Mouse (Mus musculus): Measurements from ENCODE around the gene Inha. TPM values are rescaled to one million over a fixed set of nuclear protein-coding genes. Genes with fewer than 3 reads are reported as not detected.
A peak's percentile ranks its signal among the peaks of the same experiment; 100 is the strongest.

Gene Inha
- total RNA-seq, 2 experiments from 2014 or later, result 15.3 to 16.5 TPM

DNA sequence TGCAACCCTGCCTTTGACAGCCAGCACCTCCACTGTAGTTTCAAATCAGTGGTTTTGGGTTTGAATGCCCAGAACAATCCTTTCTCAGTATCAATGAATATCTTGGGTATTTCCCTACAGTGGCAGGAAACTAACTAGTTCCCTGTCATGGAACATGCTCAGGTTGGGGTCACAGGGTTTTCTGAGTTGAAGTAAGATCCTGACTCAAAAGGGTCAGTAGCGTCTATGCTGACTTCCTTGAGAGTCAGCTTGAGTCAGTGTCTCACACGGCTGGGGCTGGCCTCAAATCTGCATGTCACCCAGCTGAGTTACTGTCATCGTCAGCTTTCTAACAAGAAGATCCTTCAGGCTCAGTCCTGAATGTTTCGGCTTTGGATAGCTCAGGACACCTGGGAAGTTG, 8.0 kb upstream of the Inha start:
- TF ChIP-seq CTCF (conservative IDR thresholded peaks at IDR 0.05), result no peak
- Histone ChIP-seq H3K4me3 (no peak overlapping the region), H3K27ac (no peak overlapping the region)
- DNase-seq (ENCODE audit: low spot score in 2 of 2), result no peak

DNA sequence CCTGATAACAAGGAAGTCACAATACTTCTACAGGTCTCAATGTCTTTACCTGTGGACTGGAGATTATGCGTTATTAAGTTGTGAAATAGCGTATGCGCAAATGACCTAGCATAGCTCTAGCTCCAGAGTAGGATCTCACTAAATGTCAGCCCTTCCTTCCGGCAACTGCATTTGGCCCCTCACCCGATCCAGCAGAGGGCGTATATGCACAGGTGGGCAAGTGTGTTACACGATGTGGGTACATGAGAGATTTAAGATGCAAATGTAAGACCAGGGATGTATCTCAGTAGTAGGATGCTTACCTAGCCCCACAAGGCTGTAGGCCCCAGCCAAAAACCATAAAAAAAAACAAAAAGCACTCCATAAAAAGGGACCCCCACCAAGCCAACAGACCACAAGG, 7.4 kb upstream of the Inha start:
- TF ChIP-seq CTCF (conservative IDR thresholded peaks at IDR 0.05), result peak; percentile 21; the same call in 1 of the 2 replicates
- DNase-seq (ENCODE audit: low spot score in 2 of 2), result no peak
- Histone ChIP-seq H3K4me3 (no peak overlapping the region), H3K27ac (no peak overlapping the region)

DNA sequence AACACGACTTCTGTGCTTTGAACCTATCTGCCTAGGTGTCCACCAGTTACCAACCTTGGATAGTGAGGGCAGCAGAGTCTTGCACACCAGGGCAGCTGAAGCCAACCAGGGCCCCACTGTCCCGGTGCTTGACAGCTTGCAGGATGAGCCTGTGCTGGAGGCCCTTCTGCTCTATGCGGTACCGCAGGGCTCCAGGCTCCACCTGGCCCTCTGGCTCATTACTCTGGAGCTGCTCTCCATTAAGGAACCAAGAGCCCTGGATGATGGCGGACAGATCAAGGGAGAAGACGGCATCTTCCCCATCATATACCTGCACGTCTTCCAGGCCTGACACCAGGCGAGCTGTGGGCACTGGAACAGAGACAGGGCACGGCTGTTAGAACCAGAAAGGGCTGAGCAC, 5.0 kb upstream of the Inha start:
- no peak overlapping the region for H3K27ac ChIP-seq
- DNase-seq (ENCODE audit: low spot score in 2 of 2), result no peak
- H3K4me3 ChIP-seq, result no peak overlapping the region
- TF ChIP-seq CTCF (conservative IDR thresholded peaks at IDR 0.05), result no peak

DNA sequence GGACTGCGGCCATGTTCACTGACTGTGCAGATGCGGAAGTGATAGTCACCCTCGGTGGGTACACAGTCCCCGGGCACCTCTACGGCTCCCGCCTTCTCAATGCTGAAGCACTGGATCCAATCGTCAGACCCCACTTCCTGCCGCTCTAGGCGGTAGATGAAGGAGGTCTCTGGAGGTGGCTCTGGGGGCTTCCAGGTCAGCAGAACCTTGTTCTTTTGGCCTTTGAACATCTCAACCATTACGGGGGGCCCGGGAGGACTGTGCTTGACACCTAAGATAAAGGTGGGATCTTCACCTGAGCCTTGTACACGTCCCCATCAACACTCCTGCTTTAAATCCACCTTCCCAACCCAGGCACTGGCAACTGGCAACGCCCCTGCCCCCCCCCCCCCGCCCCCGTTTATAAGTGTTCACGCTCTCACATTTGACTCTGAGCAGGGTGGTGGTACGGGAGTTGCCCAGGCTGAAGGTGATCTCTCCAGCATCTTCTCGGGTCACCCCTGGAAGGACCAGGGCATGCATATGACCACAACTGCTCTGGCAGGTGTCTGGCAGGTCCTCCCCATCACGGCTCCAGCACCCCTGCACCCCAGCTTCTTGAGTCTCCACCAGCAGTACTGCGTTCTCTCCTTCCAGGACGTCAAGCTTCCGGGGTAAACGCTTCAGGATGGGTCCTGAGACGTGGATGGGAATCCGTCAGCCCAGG, 3.8 kb upstream of the Inha start:
- DNase-seq (ENCODE audit: low spot score in 2 of 2), result no peak
- H3K27ac ChIP-seq, result no peak overlapping the region
- no peak for TF ChIP-seq CTCF (conservative IDR thresholded peaks at IDR 0.05)
- H3K4me3 ChIP-seq, result no peak overlapping the region

DNA sequence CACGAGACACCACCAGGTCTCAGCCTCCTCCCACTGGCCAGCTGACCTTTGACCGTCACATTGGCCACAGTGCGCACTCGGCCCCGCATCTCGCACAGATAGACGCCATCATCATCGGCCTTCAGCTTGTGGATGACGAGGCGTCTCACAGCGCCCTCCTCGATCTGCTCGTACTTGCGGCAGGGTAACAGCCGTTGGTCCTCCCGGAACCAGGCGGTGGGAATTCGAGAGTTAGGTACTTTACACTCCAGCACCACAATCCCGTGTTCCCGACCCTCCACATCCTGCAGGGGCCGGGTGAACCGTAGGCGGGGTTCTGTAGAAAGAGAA, 3.3 kb upstream of the Inha start:
- Histone ChIP-seq H3K4me3 (no peak overlapping the region), H3K27ac (no peak overlapping the region)
- DNase-seq (ENCODE audit: low spot score in 2 of 2), result no peak
- no peak for TF ChIP-seq CTCF (conservative IDR thresholded peaks at IDR 0.05)

DNA sequence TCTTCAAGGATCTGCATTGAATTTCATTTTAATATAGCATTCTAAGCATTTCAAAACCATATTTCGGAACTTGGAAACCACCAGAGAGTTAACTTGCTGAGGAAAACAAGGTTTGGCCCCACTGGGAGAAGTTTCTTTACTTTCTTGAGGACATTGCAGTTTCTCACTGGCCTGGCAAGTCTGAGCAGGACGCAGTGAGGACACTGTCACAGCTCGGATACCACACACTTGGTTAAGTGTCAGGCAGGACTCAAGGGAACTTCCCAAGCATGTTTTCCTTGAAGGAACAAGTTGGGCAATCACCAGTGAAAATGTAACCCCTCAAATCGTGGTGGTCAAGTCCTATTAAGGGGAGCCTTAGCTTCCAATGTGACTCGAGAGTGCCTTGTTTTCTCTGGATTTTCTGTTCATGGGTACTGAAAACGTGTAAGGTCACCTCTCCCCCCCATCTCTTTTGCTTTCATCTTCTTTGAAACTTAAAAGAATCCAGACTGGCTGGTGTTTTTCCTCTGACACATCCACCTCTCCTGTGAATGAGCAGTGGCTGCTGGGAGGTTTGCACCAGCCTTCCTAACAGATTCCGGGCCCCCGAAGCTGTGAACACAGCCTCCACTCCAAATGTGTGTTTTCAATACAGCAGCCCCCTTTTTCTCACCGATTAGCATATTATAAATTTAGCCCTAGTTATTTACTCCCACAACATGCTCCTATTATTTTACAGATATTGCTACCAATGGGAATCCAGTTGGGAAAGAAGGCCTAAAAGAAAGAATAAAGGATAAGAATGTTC, 2.4 kb upstream of the Inha start:
- peak overlapping the region; percentile 94 for H3K27ac ChIP-seq
- TF ChIP-seq CTCF (conservative IDR thresholded peaks at IDR 0.05), result no peak
- peak overlapping the region; percentile 84 for H3K4me3 ChIP-seq
- DNase-seq (ENCODE audit: low spot score in 2 of 2), result peak; percentile 65 to 74

DNA sequence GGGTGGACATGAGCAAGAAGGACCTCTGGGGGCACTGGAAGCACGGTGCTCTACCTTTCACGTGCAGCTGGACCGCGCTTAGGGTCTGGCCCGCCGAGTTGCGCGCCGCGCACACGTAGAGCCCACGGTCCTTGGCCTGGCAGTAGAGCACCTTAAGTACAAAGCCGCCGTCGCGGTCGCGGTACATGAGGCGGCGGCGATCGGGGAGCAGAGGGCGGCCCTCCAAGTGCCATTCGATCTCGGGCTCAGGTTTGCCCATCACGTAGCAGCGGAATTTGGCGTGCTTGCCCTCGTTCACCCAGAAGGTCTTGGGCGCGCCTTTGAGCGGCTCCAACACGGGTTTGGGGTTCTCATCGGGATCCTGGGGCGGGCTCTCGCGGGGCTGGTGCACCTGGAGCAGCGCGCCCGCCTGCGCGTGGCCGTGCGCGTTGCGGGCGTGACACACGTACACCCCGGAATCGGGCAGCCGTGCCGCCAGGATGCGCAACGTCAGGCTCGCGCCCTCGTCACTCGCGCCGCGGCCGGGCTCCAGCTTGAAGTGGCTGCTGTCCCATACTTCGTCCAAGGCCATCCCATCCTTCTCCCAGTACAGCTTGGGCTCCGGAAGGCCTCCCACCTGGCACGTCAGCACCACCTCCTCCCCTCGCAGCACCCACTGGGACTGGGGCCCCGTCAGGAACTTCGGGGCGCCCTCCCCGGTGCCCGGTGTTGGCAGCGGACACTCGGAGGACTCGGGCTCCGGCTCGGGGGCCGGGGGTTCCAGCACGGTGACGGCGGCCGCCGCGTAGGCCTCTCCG, 1.5 kb upstream of the Inha start:
- DNase-seq (ENCODE audit: low spot score in 2 of 2), result peak; percentile 72
- Histone ChIP-seq H3K27ac (peak overlapping the region; percentile 94), H3K4me3 (peak overlapping the region; percentile 84)
- no peak for TF ChIP-seq CTCF (conservative IDR thresholded peaks at IDR 0.05)

DNA sequence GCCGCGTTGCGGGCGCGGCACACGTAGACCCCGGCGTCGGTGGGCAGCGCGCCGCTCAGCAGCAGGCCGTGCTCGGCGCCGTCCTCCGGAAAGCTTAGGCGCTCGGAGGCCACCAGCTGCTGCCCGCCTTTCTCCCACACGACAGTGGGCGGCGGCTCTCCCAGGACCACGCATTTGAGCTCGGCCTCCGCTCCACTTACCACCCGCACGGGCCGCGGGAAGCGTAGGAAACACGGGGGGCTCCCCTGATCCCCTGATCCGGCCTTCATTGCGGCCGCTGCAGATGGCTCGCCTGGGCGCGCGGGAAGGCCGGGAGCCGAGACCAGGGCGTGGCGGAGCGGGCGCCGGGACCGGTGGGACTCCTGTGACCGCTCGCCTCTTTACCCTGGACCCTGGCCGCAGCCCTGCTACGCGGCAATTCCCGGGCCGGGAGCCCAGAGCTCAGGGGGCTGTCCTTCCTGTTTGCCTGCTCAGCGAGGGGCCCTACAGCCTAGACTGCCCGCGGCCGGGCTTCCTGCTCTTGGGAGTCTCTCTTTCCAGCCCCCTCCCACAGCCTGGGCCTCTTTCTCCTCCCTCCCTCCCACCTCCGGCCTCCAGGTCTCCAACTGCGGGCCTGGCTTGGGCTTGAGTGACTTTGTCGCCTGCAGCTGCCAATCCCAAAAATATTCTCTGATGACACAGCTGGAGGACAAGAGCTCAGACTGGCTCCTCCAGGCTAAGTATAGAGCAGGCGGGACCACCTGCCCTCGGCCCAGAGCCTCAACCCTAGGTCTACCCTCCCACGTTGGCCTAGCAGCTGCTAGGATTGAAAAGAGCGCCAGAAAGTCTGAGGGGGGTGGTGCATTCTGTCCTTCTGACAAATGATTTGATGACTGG, 683 bp upstream of the Inha start, which contains the start of gene Obsl1:
Gene Obsl1 (minus strand): TSS at position 497 of the 876 bp plus-strand sequence.
- peak within 1 kb of the TSS; percentile 94 for H3K27ac ChIP-seq
- peak in 1 of 2 experiments; percentile 49 for DNase-seq (ENCODE audit: low spot score in 2 of 2)
- H3K4me3 ChIP-seq, result peak within 1 kb of the TSS; percentile 84
- no peak for TF ChIP-seq CTCF (conservative IDR thresholded peaks at IDR 0.05)

DNA sequence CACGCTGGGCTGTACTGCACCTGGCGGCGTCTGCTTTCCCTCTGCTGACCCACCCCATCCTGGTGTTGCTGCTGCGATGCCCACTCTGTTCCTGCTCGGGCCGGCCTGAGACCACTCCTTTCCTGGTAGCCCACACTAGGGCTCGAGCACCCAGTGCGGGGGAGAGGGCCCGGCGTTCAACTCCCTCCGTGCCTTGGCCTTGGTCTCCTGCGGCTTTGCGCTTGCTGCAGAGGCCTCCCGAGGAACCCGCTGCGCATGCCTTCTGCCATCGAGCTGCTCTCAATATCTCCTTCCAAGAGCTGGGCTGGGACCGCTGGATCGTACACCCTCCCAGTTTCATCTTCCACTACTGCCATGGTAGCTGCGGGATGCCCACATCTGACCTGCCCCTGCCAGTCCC, 2.7 kb downstream of the Inha start:
- DNase-seq (ENCODE audit: low spot score in 2 of 2), result no peak
- no peak for TF ChIP-seq CTCF (conservative IDR thresholded peaks at IDR 0.05)
- H3K4me3 ChIP-seq, result no peak overlapping the region
- no peak overlapping the region for H3K27ac ChIP-seq

DNA sequence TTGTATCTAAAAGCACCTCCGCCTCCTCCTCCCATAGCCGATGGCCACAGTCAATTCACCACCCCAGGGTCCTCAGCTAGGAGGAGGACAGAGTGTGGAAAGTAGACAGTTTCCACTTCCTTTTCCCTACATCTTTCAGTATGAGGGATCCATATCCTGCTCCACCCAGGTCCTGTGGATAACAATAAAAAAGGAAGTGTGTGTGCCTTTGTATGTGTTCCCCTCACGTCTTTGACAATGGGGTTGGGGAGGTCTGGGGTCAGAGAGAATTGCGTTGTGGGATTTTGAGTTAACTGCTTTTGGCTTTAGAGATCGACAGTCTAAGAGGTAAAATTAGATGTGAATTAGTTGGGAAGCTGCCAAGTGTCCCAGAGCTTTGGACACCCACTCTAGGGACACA, 3.3 kb downstream of the Inha start:
- Histone ChIP-seq H3K4me3 (no peak overlapping the region), H3K27ac (no peak overlapping the region)
- no peak for TF ChIP-seq CTCF (conservative IDR thresholded peaks at IDR 0.05)
- DNase-seq (ENCODE audit: low spot score in 2 of 2), result no peak

DNA sequence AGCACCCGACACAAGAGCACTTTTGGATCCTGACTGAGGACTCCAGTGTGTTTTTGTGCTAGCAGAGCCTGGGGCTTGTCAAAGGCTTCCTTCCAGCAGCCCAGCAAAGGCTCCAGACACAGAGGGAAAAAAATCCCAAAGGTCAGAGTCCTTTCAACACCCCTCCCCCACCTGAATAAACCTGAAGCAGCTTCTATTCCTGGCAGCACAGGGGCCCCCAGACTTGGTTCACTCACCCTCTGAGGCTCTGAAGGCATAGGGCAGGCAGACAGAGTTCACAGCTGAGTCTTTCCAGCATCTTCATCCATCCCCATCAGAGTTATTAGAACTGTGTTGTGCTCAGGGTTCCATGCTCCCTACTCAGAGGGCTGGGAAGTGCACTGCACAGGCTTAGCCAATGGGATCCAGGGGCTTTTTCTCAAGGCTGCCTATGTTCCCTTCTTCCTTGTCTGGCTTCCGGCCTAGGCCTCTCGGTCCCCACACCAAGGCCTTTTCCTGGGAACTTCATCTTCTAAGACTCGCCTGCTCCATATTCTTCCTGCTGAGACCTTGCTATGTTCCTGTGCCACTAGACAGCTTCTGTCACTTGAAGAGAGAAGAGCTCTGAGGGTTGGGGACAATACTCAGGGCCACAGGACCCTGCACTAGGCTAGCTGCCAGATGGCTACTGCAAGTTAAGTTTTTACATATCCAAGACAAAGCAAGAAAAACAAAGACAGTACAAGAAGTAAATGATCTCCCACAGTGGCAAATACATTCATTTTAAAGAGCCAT, 4.7 kb downstream of the Inha start:
- Histone ChIP-seq H3K4me3 (no peak overlapping the region), H3K27ac (no peak overlapping the region)
- DNase-seq (ENCODE audit: low spot score in 2 of 2), result no peak
- TF ChIP-seq CTCF (conservative IDR thresholded peaks at IDR 0.05), result no peak

DNA sequence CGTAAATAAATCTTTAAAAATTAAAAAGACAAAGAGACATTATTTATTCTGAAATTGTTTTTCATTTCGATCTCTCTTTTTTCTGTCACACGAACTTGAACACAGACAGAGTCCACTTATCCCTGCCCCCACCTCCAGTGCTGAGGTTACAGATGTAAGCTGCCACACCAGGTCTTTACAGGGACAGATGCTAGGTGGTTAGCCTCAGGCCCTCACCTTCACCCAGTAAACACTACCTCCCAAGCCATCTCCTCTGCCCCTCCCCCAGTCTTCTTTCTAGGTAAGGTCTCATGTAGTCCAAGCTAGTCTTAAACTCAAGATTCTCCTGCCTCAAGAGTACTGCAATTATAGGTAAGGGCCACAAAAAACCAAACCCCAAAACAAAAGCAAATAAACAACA, 5.7 kb downstream of the Inha start:
- no peak for TF ChIP-seq CTCF (conservative IDR thresholded peaks at IDR 0.05)
- no peak for DNase-seq (ENCODE audit: low spot score in 2 of 2)
- H3K4me3 ChIP-seq, result no peak overlapping the region
- no peak overlapping the region for H3K27ac ChIP-seq

Measured in layer of hippocampus, adult 2 months (tissue).